Mouse (Mus musculus) liver, embryonic 14.5 days (tissue): ENCODE measurements at regions not wholly inside any gene's neighbourhood (a gene's known extent, or its start where the extent isn't known, plus 50 kb on each side); places are given as distances from the start of the nearest gene placed in this dataset.
"Not testable (repeated sequence)": the region's sequence is repeated elsewhere in the genome, so short reads cannot be mapped to it uniquely, and the experiment has no call there.

ENCODE experiments used
- CTCF ChIP-seq: IDR thresholded peaks from 2 replicates; pipeline ENCODE4 v1.5.1; 2016; ENCODE audit warnings: antibody characterized with exemption, low read depth, control low read depth
- EP300 ChIP-seq: IDR thresholded peaks from 2 replicates; pipeline ENCODE4 v1.6.1; 2016; ENCODE audit warnings: antibody characterized with exemption, low read depth

GRCm38 (mm10) chr7:60244187-60244866, 104.3 kb upstream of the Snrpn start:
- TF ChIP-seq CTCF, EP300: not testable (repeated sequence)
